Mouse (Mus musculus) adipose tissue, adult 10 weeks (tissue): ENCODE data around the gene Tmod4. TPM values are rescaled to one million over a fixed set of nuclear protein-coding genes. Genes with fewer than 3 reads are reported as not detected.

ENCODE experiments used
- polyA plus RNA-seq: library from polyadenylated mRNA; stranded (reverse); fragments of 350-450 nt; fragmentation: Illumina TruSeq; extraction: RNeasy Lipid Tissue Mini Kit (QIAGEN cat#74804); gene quantifications from one replicate; pipeline ENCODE4 v1.2.3, GENCODE M21; 2014; ENCODE audit warnings: low read depth, low replicate concordance

Tmod4 gene
- polyA plus RNA-seq, result 0.31 TPM

GRCm38 (mm10) chr3:95124246-95124645 is at the start of gene Tmod4:
Gene Tmod4 (plus strand): TSS chr3:95124476.

GRCm38 (mm10) chr3:95106338-95107117 is 17.7 kb upstream of the Tmod4 start, which contains the start of gene Pip5k1a:
Gene Pip5k1a (minus strand): TSS chr3:95106930.

GRCm38 (mm10) chr3:95110911-95111726 is 13.2 kb upstream of the Tmod4 start, which contains the start of gene Vps72:
Gene Vps72 (plus strand): TSS chr3:95111022.

GRCm38 (mm10) chr3:95133680-95134101 is 9.4 kb downstream of the Tmod4 start, which contains the start of the genes Scnm1 and Lysmd1:
Gene Scnm1 (minus strand): TSS chr3:95134011.
Gene Lysmd1 (plus strand): TSS chr3:95134088.

DNA sequence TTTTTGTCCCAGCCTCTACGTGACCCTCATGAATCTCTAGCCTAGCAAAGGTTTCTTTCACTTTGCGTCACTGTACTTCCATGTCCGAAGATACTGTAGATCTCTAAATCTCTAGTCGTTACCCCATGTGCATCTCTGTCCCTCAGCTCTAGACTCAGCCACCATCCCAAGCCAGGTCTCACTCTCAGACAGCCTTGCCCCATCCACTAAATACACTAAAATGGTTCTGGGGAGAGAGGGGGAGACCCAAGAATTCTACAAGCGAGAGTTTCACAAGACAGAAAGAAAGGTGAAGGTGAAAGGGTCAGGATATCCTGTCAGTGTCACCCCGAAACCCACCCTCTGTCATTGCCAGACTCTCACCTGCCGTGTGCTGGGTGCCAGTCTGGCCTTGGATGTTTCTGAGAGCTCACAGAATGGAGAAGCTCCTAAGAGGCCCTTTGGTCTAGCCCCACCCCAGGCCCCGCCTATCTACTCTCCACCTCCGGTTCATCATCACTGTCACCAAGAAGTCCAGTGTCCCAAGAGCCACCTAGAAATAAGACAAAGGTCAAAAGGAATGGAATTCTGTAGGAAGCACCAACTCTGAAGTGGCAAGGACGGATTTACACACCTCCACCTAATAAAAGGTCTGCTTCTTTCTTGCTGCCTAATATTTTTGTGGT is 17.8 kb downstream of the Tmod4 start, which contains the start of gene Tnfaip8l2:
Tnfaip8l2 (minus strand) TSS at position 409 of the 665 bp plus-strand sequence.

DNA sequence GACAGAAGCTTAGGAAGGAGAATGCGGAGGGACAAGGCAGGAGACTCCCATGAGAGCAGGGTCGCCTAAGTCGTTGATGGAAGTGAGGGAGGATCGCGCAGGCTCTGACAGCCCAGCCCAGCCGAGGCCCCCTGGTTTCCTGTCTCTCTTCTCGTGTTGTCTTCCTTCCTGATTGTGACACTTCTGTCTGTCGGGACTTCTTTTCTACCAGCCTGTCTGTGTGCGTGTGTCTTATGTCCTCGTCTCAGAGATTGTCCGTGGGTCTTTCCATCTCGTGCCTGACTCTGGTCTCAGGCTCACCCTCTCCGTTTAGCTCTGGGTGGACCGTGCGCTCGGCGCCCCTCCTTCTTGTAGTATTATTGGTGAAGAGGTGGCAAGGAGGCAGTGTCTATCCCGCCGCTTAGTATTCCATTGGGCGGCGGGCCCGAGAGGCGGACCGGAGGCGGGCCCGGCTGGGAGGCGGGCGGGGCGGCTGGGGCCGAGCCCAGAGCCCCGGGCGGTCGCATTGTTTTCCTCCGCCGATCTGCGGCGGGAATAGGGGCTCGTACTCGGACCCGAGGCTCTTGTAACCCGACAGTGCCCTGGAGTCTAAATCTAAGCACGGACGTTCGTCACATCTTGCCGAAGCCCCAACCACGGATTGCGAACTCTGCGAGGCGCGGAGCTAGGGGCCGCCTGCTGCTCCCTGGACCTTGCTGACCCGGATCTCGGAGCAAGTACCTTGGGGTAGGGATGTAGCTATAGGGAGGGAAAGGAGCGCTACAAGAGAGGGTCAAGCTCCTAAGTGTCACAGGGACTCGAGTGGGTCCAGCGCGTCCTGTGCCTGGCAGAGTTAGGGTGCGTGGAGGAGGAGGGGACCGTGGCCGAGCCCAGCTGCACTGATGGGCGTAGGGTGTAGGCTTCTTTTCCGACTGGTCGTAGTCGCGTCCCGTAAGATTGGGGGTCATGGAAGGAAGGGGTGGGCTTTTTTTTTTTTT is 36.0 kb downstream of the Tmod4 start, which contains the start of gene Sema6c:
Sema6c (plus strand) TSS at position 471 of the 977 bp plus-strand sequence.

Other genes starting within 250 kb of the Tmod4 start
- 211 TPM for gene Psmb4, start 237.5 kb upstream of the Tmod4 start, polyA plus RNA-seq
- gene Selenbp1, start 191.4 kb upstream of the Tmod4 start, polyA plus RNA-seq, result 123 TPM
- 13.5 TPM for gene Rfx5, start 170.4 kb upstream of the Tmod4 start, polyA plus RNA-seq
- 33.9 TPM for gene Pi4kb, start 149.7 kb upstream of the Tmod4 start, polyA plus RNA-seq
- gene Zfp687, start 109.0 kb upstream of the Tmod4 start, polyA plus RNA-seq, result 24.9 TPM
- gene Psmd4, start 81.9 kb upstream of the Tmod4 start, polyA plus RNA-seq, result 134 TPM
- 19.1 TPM for gene Pip5k1a, start 17.5 kb upstream of the Tmod4 start, polyA plus RNA-seq
- 45.3 TPM for gene Vps72, start 13.5 kb upstream of the Tmod4 start, polyA plus RNA-seq
- 34.3 TPM for gene Scnm1, start 9.5 kb downstream of the Tmod4 start, polyA plus RNA-seq
- gene Lysmd1, start 9.6 kb downstream of the Tmod4 start, polyA plus RNA-seq, result 11.0 TPM
- gene Tnfaip8l2, start 17.9 kb downstream of the Tmod4 start, polyA plus RNA-seq, result 9.1 TPM
- gene Sema6c, start 36.0 kb downstream of the Tmod4 start, polyA plus RNA-seq, result 4.2 TPM
- 18.6 TPM for gene Gabpb2, start 93.4 kb downstream of the Tmod4 start, polyA plus RNA-seq
- gene Cdc42se1, start 104.3 kb downstream of the Tmod4 start, polyA plus RNA-seq, result 69.2 TPM
- 22.7 TPM for gene Mllt11, start 107.7 kb downstream of the Tmod4 start, polyA plus RNA-seq
- gene Gm128, start 117.1 kb downstream of the Tmod4 start, polyA plus RNA-seq, result 5.9 TPM
- gene Bnipl, start 126.7 kb downstream of the Tmod4 start, polyA plus RNA-seq, result 3.7 TPM
- 62.4 TPM for gene Mindy1, start 156.9 kb downstream of the Tmod4 start, polyA plus RNA-seq
- 19.0 TPM for gene Prune1, start 157.6 kb downstream of the Tmod4 start, polyA plus RNA-seq
- 18.4 TPM for gene Anxa9, start 182.7 kb downstream of the Tmod4 start, polyA plus RNA-seq
- gene Cers2, start 190.3 kb downstream of the Tmod4 start, polyA plus RNA-seq, result 147 TPM
- 22.0 TPM for gene Setdb1, start 232.7 kb downstream of the Tmod4 start, polyA plus RNA-seq